29 mouse cellular contexts compared by ENCODE assay signal in the genomic region with DNA sequence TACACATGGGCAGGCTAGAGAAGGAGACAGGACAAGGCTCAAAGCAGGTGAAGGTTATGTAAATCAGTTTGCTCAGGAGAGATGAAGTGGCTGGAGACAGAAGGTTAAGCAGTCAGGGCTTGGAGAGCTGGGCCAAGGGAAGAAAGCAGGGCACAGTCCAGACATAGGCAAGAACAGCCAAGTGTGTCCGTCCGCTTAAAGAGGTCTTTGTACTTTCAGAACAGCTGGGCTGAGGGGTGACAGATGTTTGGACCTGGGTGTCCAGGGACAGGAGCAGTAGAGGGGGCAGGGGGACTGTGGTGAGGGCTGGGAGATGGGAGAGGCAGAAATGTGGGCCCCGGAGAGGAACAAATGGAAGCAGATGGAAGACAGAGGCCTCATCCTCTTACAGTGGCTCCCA. TPM values are rescaled to one million over a fixed set of nuclear protein-coding genes. Genes with fewer than 3 reads are reported as not detected.
DNase-seq lines count a peak whose midpoint lies in the region; ATAC-seq lines count a peak whose summit lies in the region.
"Had no signal": no experiment of that assay in that cellular context is flagged by ENCODE, and none has a peak within 500 bp of the region (broad histone marks: within the 10 kb centered on the region; RNA-seq: fewer than 3 reads in every experiment).

No protein-coding gene starts in this region.

- peaks cover 66% of the 10 kb centered on the region for H3K36me3 ChIP-seq in embryonic facial prominence, embryonic 13.5 days
- H3K36me3 ChIP-seq in embryonic facial prominence, embryonic 10.5 days (replicated peaks), result peaks cover 70% of the 10 kb centered on the region
- H3K36me3 ChIP-seq: G1E; liver, embryonic 15.5 days; midbrain, embryonic 15.5 days had no signal

- H3K4me2 ChIP-seq in embryonic facial prominence, embryonic 13.5 days, result no peak overlapping the region
- H3K4me2 ChIP-seq: embryonic facial prominence, embryonic 12.5 days; forebrain, embryonic 13.5 days; heart, embryonic 12.5 days; hindbrain, embryonic 14.5 days; liver, embryonic 15.5 days; lung, embryonic 14.5 days; midbrain, embryonic 15.5 days; neural tube, embryonic 13.5 days had no signal

- 73% methylated on average over 3 of the region's 3 CpGs for WGBS in embryonic facial prominence, embryonic 13.5 days
- WGBS in embryonic facial prominence, embryonic 10.5 days, result 81% methylated on average over 3 of the region's 3 CpGs

- H3K27me3 ChIP-seq in embryonic facial prominence, embryonic 13.5 days, result peaks cover 4% of the 10 kb centered on the region; the same call in 1 of the 2 replicates
- H3K27me3 ChIP-seq in embryonic facial prominence, embryonic 10.5 days (replicated peaks; ENCODE audit: low read depth, poor library complexity, severe bottlenecking), result peaks cover 10% of the 10 kb centered on the region; the same call in 1 of the 2 replicates
- H3K27me3 ChIP-seq: embryonic facial prominence, embryonic 12.5 days; forebrain, embryonic 13.5 days; heart, embryonic 12.5 days; midbrain, embryonic 15.5 days; neural tube, embryonic 13.5 days had no signal

- H3K27ac ChIP-seq in embryonic facial prominence, embryonic 13.5 days, result no peak overlapping the region
- no peak overlapping the region; the same call in 1 of the 2 replicates for H3K27ac ChIP-seq in embryonic facial prominence, embryonic 10.5 days (replicated peaks)
- H3K27ac ChIP-seq: embryonic facial prominence, embryonic 12.5 days; forebrain, embryonic 13.5 days; hindbrain, embryonic 14.5 days; liver, embryonic 15.5 days; midbrain, embryonic 15.5 days; neural tube, embryonic 13.5 days had no signal

- 0 out of 2 replicates have a peak overlapping the region, but pooled peaks have one; percentile 32 for H3K9ac ChIP-seq in embryonic facial prominence, embryonic 13.5 days
- H3K9ac ChIP-seq: embryonic facial prominence, embryonic 12.5 days; forebrain, embryonic 13.5 days; heart, embryonic 12.5 days; hindbrain, embryonic 14.5 days; liver, embryonic 15.5 days; lung, embryonic 14.5 days; midbrain, embryonic 15.5 days; neural tube, embryonic 13.5 days had no signal

- no peak overlapping the region for H3K4me3 ChIP-seq in embryonic facial prominence, embryonic 13.5 days
- H3K4me3 ChIP-seq in embryonic facial prominence, embryonic 10.5 days, result no peak overlapping the region
- H3K4me3 ChIP-seq: embryonic facial prominence, embryonic 12.5 days; erythroblast, embryonic 14.5 days; forebrain, embryonic 13.5 days; heart, embryonic 12.5 days; liver, embryonic 15.5 days; midbrain, embryonic 15.5 days; neural tube, embryonic 13.5 days had no signal

- H3K4me1 ChIP-seq in embryonic facial prominence, embryonic 13.5 days, result peaks cover 41% of the 10 kb centered on the region
- H3K4me1 ChIP-seq in embryonic facial prominence, embryonic 10.5 days, result peaks cover 22% of the 10 kb centered on the region
- H3K4me1 ChIP-seq: liver, embryonic 15.5 days had no signal

- no peak for DNase-seq in embryonic facial prominence, embryonic 10.5 days (ENCODE audit: low spot score)
- DNase-seq in kidney, adult 11 months, result peak; percentile 61
- no peak for DNase-seq in kidney, postnatal 14 days
- peak; percentile 26 for DNase-seq in kidney, postnatal 10 days
- no peak for DNase-seq in kidney, postnatal 4 days
- DNase-seq in kidney, postnatal 36 days, result peak; percentile 50 to 71
- DNase-seq in ovary, postnatal 14 days (ENCODE audit: low spot score), result no peak
- DNase-seq: adrenal gland, adult 8-10 months; cerebellum, adult 2 months; cerebellum, postnatal 36 days; gastrocnemius, postnatal 14 days; heart, adult 18-20 months; heart, postnatal 4 days; lung, embryonic 14.5 days; lung, postnatal 14 days; retina, postnatal 1 day; right cerebral cortex, postnatal 14 days; thymus, postnatal 14 days had no signal

- ATAC-seq in embryonic facial prominence, embryonic 13.5 days (ENCODE audit: insufficient number of reproducible peaks, insufficient read depth, low FRiP score, low TSS enrichment, low read depth), result no peak
- ATAC-seq: forebrain, embryonic 13.5 days; inflammation-experienced regulatory T-cells, adult 6 months; midbrain, embryonic 15.5 days had no signal

- no peaks in the 10 kb centered on the region for H3K9me3 ChIP-seq in embryonic facial prominence, embryonic 13.5 days
- H3K9me3 ChIP-seq in embryonic facial prominence, embryonic 10.5 days, result no peaks in the 10 kb centered on the region
- H3K9me3 ChIP-seq: embryonic facial prominence, embryonic 12.5 days; forebrain, embryonic 13.5 days; G1E; heart, embryonic 12.5 days; liver, embryonic 15.5 days; midbrain, embryonic 15.5 days; neural tube, embryonic 13.5 days had no signal

RNA-seq across cellular contexts. Expression of a gene that starts 10.4 kb away (rescaled TPM):
- polyA plus RNA-seq in embryonic facial prominence, embryonic 13.5 days (2015; fragmentation: Nextera tagmentation; extraction: Ambion mirVana), result 141 and 165 TPM in 2 replicates
- polyA plus RNA-seq in embryonic facial prominence, embryonic 10.5 days (2016; fragmentation: Nextera tagmentation; extraction: Ambion mirVana), result 75.4 and 87.4 TPM in 2 replicates
- polyA plus RNA-seq: erythroblast, embryonic 14.5 days had no signal

RNA-seq across cellular contexts. Expression of a gene that starts 40.0 kb away (rescaled TPM):
- polyA plus RNA-seq in embryonic facial prominence, embryonic 13.5 days (2015; fragmentation: Nextera tagmentation; extraction: Ambion mirVana), result 469 and 555 TPM in 2 replicates
- polyA plus RNA-seq in embryonic facial prominence, embryonic 10.5 days (2016; fragmentation: Nextera tagmentation; extraction: Ambion mirVana), result 474 and 479 TPM in 2 replicates
- polyA plus RNA-seq: G1E; inflammation-experienced regulatory T-cells, adult 6 months had no signal

Comparison
In these comparisons a context has a peak if more than half of its experiments do, and no peak if none do; other contexts are left out.
1. DNase-seq: peak in kidney, adult 11 months (single experiment), kidney, postnatal 10 days (single experiment) and kidney, postnatal 36 days (2 of 2); none in embryonic facial prominence, embryonic 10.5 days (single experiment), kidney, postnatal 14 days (single experiment), kidney, postnatal 4 days (0 of 2) and ovary, postnatal 14 days (single experiment).